10 mouse cellular contexts compared by ENCODE assay signal in genomic region chr16:94083848-94084525, GRCm38 (mm10). TPM values are rescaled to one million over a fixed set of nuclear protein-coding genes. Genes with fewer than 3 reads are reported as not detected.
DNase-seq lines count a peak whose midpoint lies in the region; ATAC-seq and TF ChIP-seq lines count a peak whose summit lies in the region.
"Had no signal": no experiment of that assay in that cellular context is flagged by ENCODE, and none has a peak within 500 bp of the region (broad histone marks: within the 10 kb centered on the region; RNA-seq: fewer than 3 reads in every experiment).

No protein-coding gene starts in this region.

- H3K27ac ChIP-seq in heart, embryonic 10.5 days, result no peak overlapping the region
- H3K27ac ChIP-seq in midbrain, embryonic 10.5 days (replicated peaks), result peak overlapping the region; percentile 83
- H3K27ac ChIP-seq in midbrain, postnatal 0 days (ENCODE audit: low read depth, low read length), result no peak overlapping the region
- H3K27ac ChIP-seq in kidney, postnatal 0 days, result no peak overlapping the region
- H3K27ac ChIP-seq in stomach, embryonic 16.5 days (ENCODE audit: low read length), result no peak overlapping the region

- no peak for DNase-seq in heart, embryonic 10.5 days (ENCODE audit: low spot score)
- no peak for DNase-seq in heart, adult 11 months
- DNase-seq in midbrain, embryonic 10.5 days (ENCODE audit: low spot score), result peak; percentile 69
- DNase-seq in midbrain, postnatal 0 days (ENCODE audit: low spot score), result no peak
- DNase-seq in kidney, postnatal 0 days (ENCODE audit: low spot score), result no peak
- DNase-seq in cerebellum, adult 11-12 months, result no peak

- H3K4me2 ChIP-seq in midbrain, postnatal 0 days (ENCODE audit: low read depth, low read length, poor library complexity, severe bottlenecking), result no peak overlapping the region
- peak overlapping the region; percentile 15; the same call in 1 of the 2 replicates for H3K4me2 ChIP-seq in kidney, postnatal 0 days (ENCODE audit: low read length)
- no peak overlapping the region for H3K4me2 ChIP-seq in stomach, embryonic 16.5 days (ENCODE audit: low read depth, low read length)

- H3K4me1 ChIP-seq in heart, embryonic 10.5 days, result peaks cover 35% of the 10 kb centered on the region
- H3K4me1 ChIP-seq in midbrain, embryonic 10.5 days, result peaks cover 54% of the 10 kb centered on the region
- H3K4me1 ChIP-seq in midbrain, postnatal 0 days (ENCODE audit: insufficient read depth, low read length), result 0 out of 2 replicates have a peak, but pooled peaks cover 4% of the 10 kb centered on the region
- H3K4me1 ChIP-seq in kidney, postnatal 0 days (replicated peaks; ENCODE audit: insufficient read depth, low read length), result peaks cover 18% of the 10 kb centered on the region
- peaks cover 16% of the 10 kb centered on the region for H3K4me1 ChIP-seq in stomach, embryonic 16.5 days (ENCODE audit: control insufficient read depth, insufficient read depth, low read length)

- TF ChIP-seq CTCF in midbrain, postnatal 0 days (IDR thresholded peaks at IDR 0.05), result no peak
- TF ChIP-seq CTCF in kidney, postnatal 0 days (IDR thresholded peaks at IDR 0.05; ENCODE audit: low read depth), result no peak

- H3K4me3 ChIP-seq in heart, embryonic 10.5 days, result peak overlapping the region; percentile 58
- peak overlapping the region; percentile 53 for H3K4me3 ChIP-seq in midbrain, embryonic 10.5 days
- no peak overlapping the region for H3K4me3 ChIP-seq in midbrain, postnatal 0 days (ENCODE audit: low read depth, low read length)
- H3K4me3 ChIP-seq in kidney, postnatal 0 days (replicated peaks; ENCODE audit: low read depth, low read length), result peak overlapping the region; percentile 16
- H3K4me3 ChIP-seq in stomach, embryonic 16.5 days (replicated peaks; ENCODE audit: low read length), result peak overlapping the region; percentile 46; the same call in 1 of the 2 replicates

- H3K27me3 ChIP-seq in heart, embryonic 10.5 days (ENCODE audit: insufficient read depth, poor library complexity, severe bottlenecking), result peaks cover 100% of the 10 kb centered on the region
- peaks cover 100% of the 10 kb centered on the region for H3K27me3 ChIP-seq in midbrain, embryonic 10.5 days (ENCODE audit: low read depth, poor library complexity, severe bottlenecking)
- peaks cover 86% of the 10 kb centered on the region for H3K27me3 ChIP-seq in midbrain, postnatal 0 days (ENCODE audit: insufficient read depth, low read length)
- H3K27me3 ChIP-seq in kidney, postnatal 0 days (ENCODE audit: insufficient read depth, low read length), result peaks cover 91% of the 10 kb centered on the region
- H3K27me3 ChIP-seq in stomach, embryonic 16.5 days (ENCODE audit: control insufficient read depth, insufficient read depth, low read length), result peaks cover 94% of the 10 kb centered on the region

- ATAC-seq in midbrain, postnatal 0 days (ENCODE audit: low FRiP score), result no peak
- ATAC-seq in kidney, postnatal 0 days (replicated peaks; ENCODE audit: low FRiP score, low read depth), result no peak
- no peak for ATAC-seq in stomach, embryonic 16.5 days (ENCODE audit: insufficient read depth, low FRiP score)
- no peak for ATAC-seq in frontal cortex, adult (ENCODE audit: low TSS enrichment)
- ATAC-seq: inflammation-experienced regulatory T-cells, adult 6 months had no signal

- no peaks in the 10 kb centered on the region for H3K36me3 ChIP-seq in heart, embryonic 10.5 days
- no peaks in the 10 kb centered on the region for H3K36me3 ChIP-seq in midbrain, embryonic 10.5 days
- H3K36me3 ChIP-seq in midbrain, postnatal 0 days (ENCODE audit: insufficient read depth, low read length), result no peaks in the 10 kb centered on the region
- no peaks in the 10 kb centered on the region for H3K36me3 ChIP-seq in kidney, postnatal 0 days (ENCODE audit: insufficient read depth, low read length)
- no peaks in the 10 kb centered on the region for H3K36me3 ChIP-seq in stomach, embryonic 16.5 days (ENCODE audit: control insufficient read depth, insufficient read depth, low read length)

- WGBS in heart, embryonic 10.5 days, result under 1% methylated on average over 41 of the region's 41 CpGs
- WGBS in midbrain, embryonic 10.5 days, result under 1% methylated on average over 41 of the region's 41 CpGs
- 1% methylated on average over 41 of the region's 41 CpGs for WGBS in midbrain, postnatal 0 days
- WGBS in kidney, postnatal 0 days, result under 1% methylated on average over 41 of the region's 41 CpGs
- WGBS in stomach, embryonic 16.5 days, result 2% methylated on average over 41 of the region's 41 CpGs

- H3K9ac ChIP-seq in midbrain, postnatal 0 days (replicated peaks; ENCODE audit: low read length, poor library complexity, severe bottlenecking), result no peak overlapping the region
- H3K9ac ChIP-seq in kidney, postnatal 0 days (ENCODE audit: low read depth, low read length), result peak overlapping the region; percentile 23; the same call in 1 of the 2 replicates
- no peak overlapping the region for H3K9ac ChIP-seq in stomach, embryonic 16.5 days (ENCODE audit: low read length)

- no peaks in the 10 kb centered on the region for H3K9me3 ChIP-seq in heart, embryonic 10.5 days
- no peaks in the 10 kb centered on the region for H3K9me3 ChIP-seq in midbrain, embryonic 10.5 days (replicated peaks)
- no peaks in the 10 kb centered on the region for H3K9me3 ChIP-seq in midbrain, postnatal 0 days (ENCODE audit: low read length)
- no peaks in the 10 kb centered on the region for H3K9me3 ChIP-seq in kidney, postnatal 0 days (replicated peaks; ENCODE audit: low read length)
- H3K9me3 ChIP-seq in stomach, embryonic 16.5 days (replicated peaks; ENCODE audit: control insufficient read depth, low read length), result no peaks in the 10 kb centered on the region

RNA-seq across cellular contexts. Expression of gene Sim2, which starts 0.7 kb away (rescaled TPM):
- 0.05 and 0.18 TPM in 2 replicates for polyA plus RNA-seq in heart, embryonic 10.5 days (2016; fragmentation: Nextera tagmentation; extraction: Ambion mirVana)
- 2.8 and 2.9 TPM in 2 replicates for polyA plus RNA-seq in midbrain, embryonic 10.5 days (2016; fragmentation: Nextera tagmentation; extraction: Ambion mirVana)
- not detected in 2 replicates for total RNA-seq in midbrain, postnatal 0 days (2014; rRNA removed)
- polyA plus RNA-seq in midbrain, postnatal 0 days (2015; fragmentation: Nextera tagmentation; extraction: Ambion mirVana), result 0.05 and 0.10 TPM in 2 replicates
- 3.0 and 3.1 TPM in 2 replicates for polyA plus RNA-seq in kidney, postnatal 0 days (2015; fragmentation: Nextera tagmentation; extraction: Ambion mirVana)
- 0.07 and 0.17 TPM in 2 replicates for polyA plus RNA-seq in stomach, embryonic 16.5 days (2015; fragmentation: Nextera tagmentation; extraction: Ambion mirVana)
- total RNA-seq: liver, adult 2 months had no signal
- polyA plus RNA-seq: inflammation-experienced regulatory T-cells, adult 6 months; liver, adult 2 months had no signal
